Mouse (Mus musculus): ENCODE data around the gene Rnf169. TPM values are rescaled to one million over a fixed set of nuclear protein-coding genes. Genes with fewer than 3 reads are reported as not detected.

The Rnf169 gene
- polyA plus RNA-seq, 1 experiment from 2014 or later = 4.3 TPM

- H3K27me3 ChIP-seq (replicated peaks) = peaks cover 42% of the 10 kb centered on the region
- H3K27ac ChIP-seq (ENCODE audit: poor library complexity, severe bottlenecking) = no peak overlapping the region
- H3K9ac ChIP-seq = no peak overlapping the region
- H3K4me1 ChIP-seq (replicated peaks) = peaks cover 17% of the 10 kb centered on the region
- no peak overlapping the region for H3K4me3 ChIP-seq
- no peak overlapping the region for H3K4me2 ChIP-seq
- no peaks in the 10 kb centered on the region for H3K9me3 ChIP-seq (replicated peaks)
- WGBS = 83% methylated on average over 10 of the region's 10 CpGs
- no peaks in the 10 kb centered on the region for H3K36me3 ChIP-seq
- no peak for ATAC-seq (ENCODE audit: insufficient number of reproducible peaks, low FRiP score)
Observed at GRCm38 (mm10) chr7:99914316-99914715, 65.9 kb downstream of the Rnf169 start.

- Histone ChIP-seq H3K9me3 (replicated peaks) (no peaks in the 10 kb centered on the region), H3K27me3 (replicated peaks) (peaks cover 16% of the 10 kb centered on the region), H3K4me3 (no peak overlapping the region), H3K4me1 (replicated peaks) (no peaks in the 10 kb centered on the region), H3K36me3 (no peaks in the 10 kb centered on the region), H3K9ac (no peak overlapping the region), H3K4me2 (no peak overlapping the region), H3K27ac (ENCODE audit: poor library complexity, severe bottlenecking) (no peak overlapping the region)
- WGBS = 79% methylated on average over 5 of the region's 5 CpGs
- ATAC-seq (ENCODE audit: insufficient number of reproducible peaks, low FRiP score) = no peak
Observed at GRCm38 (mm10) chr7:99911038-99911437, 69.2 kb downstream of the Rnf169 start.

GRCm38 (mm10) chr7:99907463-99907862 lies 72.8 kb downstream of the Rnf169 start:
- H3K27ac ChIP-seq (ENCODE audit: poor library complexity, severe bottlenecking) = no peak overlapping the region
- H3K36me3 ChIP-seq = no peaks in the 10 kb centered on the region
- WGBS = 49% methylated on average over 3 of the region's 3 CpGs
- no peak overlapping the region for H3K4me2 ChIP-seq
- no peak overlapping the region for H3K4me3 ChIP-seq
- H3K9ac ChIP-seq = no peak overlapping the region
- peaks cover 19% of the 10 kb centered on the region for H3K4me1 ChIP-seq (replicated peaks)
- no peak for ATAC-seq (ENCODE audit: insufficient number of reproducible peaks, low FRiP score)
- no peaks in the 10 kb centered on the region for H3K9me3 ChIP-seq (replicated peaks)
- H3K27me3 ChIP-seq (replicated peaks) = no peaks in the 10 kb centered on the region

GRCm38 (mm10) chr7:99906346-99906745 lies 73.9 kb downstream of the Rnf169 start:
- no peaks in the 10 kb centered on the region for H3K36me3 ChIP-seq
- no peak overlapping the region for H3K27ac ChIP-seq (ENCODE audit: poor library complexity, severe bottlenecking)
- WGBS = 88% methylated on average over 3 of the region's 3 CpGs
- no peaks in the 10 kb centered on the region for H3K27me3 ChIP-seq (replicated peaks)
- peaks cover 27% of the 10 kb centered on the region for H3K4me1 ChIP-seq (replicated peaks)
- H3K9me3 ChIP-seq (replicated peaks) = no peaks in the 10 kb centered on the region
- no peak overlapping the region for H3K4me3 ChIP-seq
- H3K4me2 ChIP-seq = no peak overlapping the region
- no peak for ATAC-seq (ENCODE audit: insufficient number of reproducible peaks, low FRiP score)
- H3K9ac ChIP-seq = no peak overlapping the region

- WGBS = 36% methylated on average over 3 of the region's 3 CpGs
- H3K9ac ChIP-seq = no peak overlapping the region
- no peak for ATAC-seq (ENCODE audit: insufficient number of reproducible peaks, low FRiP score)
Observed at GRCm38 (mm10) chr7:99904421-99905005, 75.7 kb downstream of the Rnf169 start.

GRCm38 (mm10) chr7:99902918-99903665 lies 77.2 kb downstream of the Rnf169 start:
- Histone ChIP-seq H3K4me3 (no peak overlapping the region), H3K27me3 (replicated peaks) (no peaks in the 10 kb centered on the region), H3K9ac (no peak overlapping the region), H3K9me3 (replicated peaks) (no peaks in the 10 kb centered on the region), H3K4me2 (no peak overlapping the region), H3K27ac (ENCODE audit: poor library complexity, severe bottlenecking) (no peak overlapping the region), H3K36me3 (no peaks in the 10 kb centered on the region), H3K4me1 (replicated peaks) (peaks cover 27% of the 10 kb centered on the region)
- no peak for ATAC-seq (ENCODE audit: insufficient number of reproducible peaks, low FRiP score)
- WGBS = 58% methylated on average over 11 of the region's 11 CpGs

More at GRCm38 (mm10) chr7:99904421-99905005, 75.7 kb downstream of the Rnf169 start:
- peaks cover 27% of the 10 kb centered on the region for H3K4me1 ChIP-seq (replicated peaks)
- H3K27me3 ChIP-seq (replicated peaks) = no peaks in the 10 kb centered on the region
- H3K4me2 ChIP-seq = no peak overlapping the region
- H3K27ac ChIP-seq (ENCODE audit: poor library complexity, severe bottlenecking) = no peak overlapping the region
- no peak overlapping the region for H3K4me3 ChIP-seq
- no peaks in the 10 kb centered on the region for H3K36me3 ChIP-seq
- H3K9me3 ChIP-seq (replicated peaks) = no peaks in the 10 kb centered on the region

- H3K4me2 ChIP-seq = no peak overlapping the region
- H3K36me3 ChIP-seq = no peaks in the 10 kb centered on the region
- ATAC-seq (ENCODE audit: insufficient number of reproducible peaks, low FRiP score) = no peak
- H3K27ac ChIP-seq (ENCODE audit: poor library complexity, severe bottlenecking) = no peak overlapping the region
- H3K4me3 ChIP-seq = no peak overlapping the region
- H3K9ac ChIP-seq = no peak overlapping the region
- WGBS = 54% methylated on average over 4 of the region's 4 CpGs
- H3K27me3 ChIP-seq (replicated peaks) = peaks cover 2% of the 10 kb centered on the region
- H3K9me3 ChIP-seq (replicated peaks) = no peaks in the 10 kb centered on the region
- peaks cover 27% of the 10 kb centered on the region for H3K4me1 ChIP-seq (replicated peaks)
Observed at GRCm38 (mm10) chr7:99902208-99902607, 78.0 kb downstream of the Rnf169 start.

DNA sequence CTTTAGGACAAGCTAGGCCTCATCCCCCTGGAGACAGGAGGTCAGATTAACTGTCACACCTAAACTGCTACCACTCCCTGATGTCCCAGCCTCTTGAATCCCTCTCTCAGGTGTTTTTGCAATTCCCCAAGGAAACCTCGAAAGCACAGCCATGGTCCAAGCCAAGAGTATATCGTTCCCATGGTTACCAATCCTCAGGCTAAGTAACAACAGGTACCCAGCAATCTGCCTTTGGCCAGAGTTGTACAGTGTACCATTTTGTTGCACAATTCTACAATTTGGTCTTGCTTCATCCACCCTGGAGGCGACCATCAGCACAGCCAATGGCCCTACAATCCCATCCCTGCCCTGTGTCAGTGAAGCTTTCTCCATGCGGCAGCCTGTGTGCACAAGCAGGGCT lies 83.3 kb downstream of the Rnf169 start:
- Histone ChIP-seq H3K9me3 (replicated peaks) (no peaks in the 10 kb centered on the region), H3K27me3 (replicated peaks) (peaks cover 4% of the 10 kb centered on the region), H3K36me3 (no peaks in the 10 kb centered on the region), H3K9ac (no peak overlapping the region), H3K4me2 (no peak overlapping the region), H3K4me1 (replicated peaks) (peaks cover 3% of the 10 kb centered on the region; the same call in 1 of the 2 replicates), H3K4me3 (no peak overlapping the region), H3K27ac (ENCODE audit: poor library complexity, severe bottlenecking) (no peak overlapping the region)
- no peak for ATAC-seq (ENCODE audit: insufficient number of reproducible peaks, low FRiP score)
- WGBS = 79% methylated on average over 4 of the region's 4 CpGs

DNA sequence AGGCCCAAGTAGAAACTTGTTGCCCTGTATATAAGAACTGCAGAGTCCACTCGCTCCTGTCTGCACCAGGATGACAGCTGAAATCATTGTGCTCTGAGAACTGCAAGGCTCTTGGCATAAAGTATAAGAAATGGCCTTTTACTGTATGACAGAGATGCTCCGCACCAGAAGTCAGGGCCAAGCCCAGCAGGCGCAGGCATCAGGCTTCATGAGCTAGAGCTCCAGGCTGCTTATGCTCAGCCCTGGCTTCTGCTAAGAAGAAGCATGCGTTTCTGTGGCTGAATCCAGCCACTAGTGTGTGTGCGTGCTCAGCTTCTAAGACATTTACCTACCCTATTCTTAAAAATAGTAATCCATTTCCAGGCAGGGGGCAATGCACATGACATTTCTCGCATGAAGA lies 85.8 kb downstream of the Rnf169 start:
- no peaks in the 10 kb centered on the region for H3K9me3 ChIP-seq (replicated peaks)
- ATAC-seq (ENCODE audit: insufficient number of reproducible peaks, low FRiP score) = no peak
- no peak overlapping the region for H3K9ac ChIP-seq
- H3K4me3 ChIP-seq = no peak overlapping the region
- peaks cover 4% of the 10 kb centered on the region for H3K27me3 ChIP-seq (replicated peaks)
- H3K4me2 ChIP-seq = no peak overlapping the region
- WGBS = 79% methylated on average over 6 of the region's 6 CpGs
- H3K27ac ChIP-seq (ENCODE audit: poor library complexity, severe bottlenecking) = no peak overlapping the region
- no peaks in the 10 kb centered on the region for H3K36me3 ChIP-seq
- peaks cover 3% of the 10 kb centered on the region for H3K4me1 ChIP-seq (replicated peaks)

- ATAC-seq (ENCODE audit: insufficient number of reproducible peaks, low FRiP score) = no peak
- Histone ChIP-seq H3K9ac (no peak overlapping the region), H3K4me1 (replicated peaks) (peaks cover 5% of the 10 kb centered on the region), H3K9me3 (replicated peaks) (no peaks in the 10 kb centered on the region), H3K36me3 (no peaks in the 10 kb centered on the region), H3K27ac (ENCODE audit: poor library complexity, severe bottlenecking) (no peak overlapping the region), H3K4me3 (no peak overlapping the region), H3K27me3 (replicated peaks) (peaks cover 4% of the 10 kb centered on the region), H3K4me2 (no peak overlapping the region)
- WGBS = 73% methylated on average over 3 of the region's 3 CpGs
Observed at GRCm38 (mm10) chr7:99893967-99894366, 86.3 kb downstream of the Rnf169 start.

DNA sequence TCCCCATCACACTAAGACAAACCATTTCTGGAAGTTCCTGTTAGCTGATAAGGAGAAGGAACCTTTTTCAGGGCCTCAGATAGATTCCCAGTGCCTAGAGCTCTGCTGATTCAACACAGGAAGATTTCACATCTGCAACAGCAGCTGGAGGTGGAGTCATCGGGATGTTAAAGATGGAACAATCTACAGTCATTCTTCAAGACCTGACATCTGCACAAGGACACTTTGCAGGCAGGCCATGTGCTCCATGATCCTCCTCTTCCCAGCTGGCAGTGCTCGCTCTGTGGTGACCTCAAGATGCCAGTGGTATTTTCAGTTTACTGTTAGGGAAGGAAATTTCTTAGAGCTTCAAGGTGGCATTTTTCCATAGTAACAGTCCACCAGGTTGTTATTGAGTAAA lies 87.9 kb downstream of the Rnf169 start:
- no peak for ATAC-seq (ENCODE audit: insufficient number of reproducible peaks, low FRiP score)
- no peak overlapping the region for H3K27ac ChIP-seq (ENCODE audit: poor library complexity, severe bottlenecking)
- no peak overlapping the region for H3K4me3 ChIP-seq
- no peaks in the 10 kb centered on the region for H3K36me3 ChIP-seq
- no peak overlapping the region for H3K4me2 ChIP-seq
- no peak overlapping the region for H3K9ac ChIP-seq
- H3K4me1 ChIP-seq (replicated peaks) = peaks cover 5% of the 10 kb centered on the region
- peaks cover 3% of the 10 kb centered on the region for H3K27me3 ChIP-seq (replicated peaks)
- H3K9me3 ChIP-seq (replicated peaks) = no peaks in the 10 kb centered on the region
- 76% methylated on average over 2 of the region's 2 CpGs for WGBS
